Mouse (Mus musculus) intestine, embryonic 14.5 days (tissue): ENCODE measurements around the gene Epb41l4b. TPM values are rescaled to one million over a fixed set of nuclear protein-coding genes. Genes with fewer than 3 reads are reported as not detected.

Source experiments
- ATAC-seq: fragments of 200-750 bp; cut with Nextera tagmentation; replicated peaks from 2 replicates; pipeline ENCODE4 v1.8.0; 2017; ENCODE audit warnings: low read depth, moderate number of reproducible peaks, moderate TSS enrichment, moderate library complexity; ENCODE audit not compliant: low FRiP score, low TSS enrichment
- DNase-seq: peaks from one replicate; pipeline ENCODE4 v3.0.0-alpha.2; 2018; ENCODE audit warnings: low spot score
- H3K27ac ChIP-seq: fragments of 300-500 bp; sonication (generic); 2 replicates; pipeline ENCODE4 v1.5.1; 2014; ENCODE audit warnings: low read depth, mild to moderate bottlenecking, control low read depth
- H3K27me3 ChIP-seq: fragments of 300-500 bp; sonication (generic); replicated peaks from 2 replicates; pipeline ENCODE4 v1.6.1; 2014; ENCODE audit warnings: low read length, control low read depth; ENCODE audit not compliant: control insufficient read depth, insufficient read depth
- H3K36me3 ChIP-seq: fragments of 300-500 bp; sonication (generic); 2 replicates; pipeline ENCODE4 v1.6.1; 2014; ENCODE audit warnings: low read length, control low read depth; ENCODE audit not compliant: control insufficient read depth, insufficient read depth
- H3K4me1 ChIP-seq: fragments of 300-500 bp; sonication (generic); replicated peaks from 2 replicates; pipeline ENCODE4 v1.6.1; 2014; ENCODE audit warnings: low read length, control low read depth, mixed read lengths; ENCODE audit not compliant: control insufficient read depth, insufficient read depth
- H3K4me2 ChIP-seq: fragments of 300-500 bp; sonication (generic); 2 replicates; pipeline ENCODE4 v1.6.1; 2014; ENCODE audit warnings: low read length
- H3K4me3 ChIP-seq: fragments of 300-500 bp; sonication (generic); 2 replicates; pipeline ENCODE4 v1.5.1; 2014; ENCODE audit warnings: low read depth, low read length, control low read depth, mixed read lengths
- H3K9ac ChIP-seq: fragments of 300-500 bp; sonication (generic); 2 replicates; pipeline ENCODE4 v1.6.1; 2014; ENCODE audit warnings: mild to moderate bottlenecking, low read length
- H3K9me3 ChIP-seq: fragments of 300-500 bp; sonication (generic); 2 replicates; pipeline ENCODE4 v1.6.1; 2016; ENCODE audit warnings: low read length, control low read depth; ENCODE audit not compliant: control insufficient read depth
- WGBS: fragments of 180-500 bp; shearing (Covaris S2); extraction: QIAGEN DNeasy Blood & Tissue Kit; methylation state at CpG from one replicate; pipeline ENCODE4 v1.1.7; 2014; 5-methylcytosine and 5-hydroxymethylcytosine counted together
- polyA plus RNA-seq: library from polyadenylated mRNA; unstranded; fragments of >200 nt; fragmentation: Nextera tagmentation; extraction: Ambion mirVana; gene quantifications from 2 replicates; pipeline ENCODE4 v1.2.1, GENCODE M21; 2014

Epb41l4b gene
- polyA plus RNA-seq, 1 experiment from 2014 or later, result 19.6 TPM

DNA sequence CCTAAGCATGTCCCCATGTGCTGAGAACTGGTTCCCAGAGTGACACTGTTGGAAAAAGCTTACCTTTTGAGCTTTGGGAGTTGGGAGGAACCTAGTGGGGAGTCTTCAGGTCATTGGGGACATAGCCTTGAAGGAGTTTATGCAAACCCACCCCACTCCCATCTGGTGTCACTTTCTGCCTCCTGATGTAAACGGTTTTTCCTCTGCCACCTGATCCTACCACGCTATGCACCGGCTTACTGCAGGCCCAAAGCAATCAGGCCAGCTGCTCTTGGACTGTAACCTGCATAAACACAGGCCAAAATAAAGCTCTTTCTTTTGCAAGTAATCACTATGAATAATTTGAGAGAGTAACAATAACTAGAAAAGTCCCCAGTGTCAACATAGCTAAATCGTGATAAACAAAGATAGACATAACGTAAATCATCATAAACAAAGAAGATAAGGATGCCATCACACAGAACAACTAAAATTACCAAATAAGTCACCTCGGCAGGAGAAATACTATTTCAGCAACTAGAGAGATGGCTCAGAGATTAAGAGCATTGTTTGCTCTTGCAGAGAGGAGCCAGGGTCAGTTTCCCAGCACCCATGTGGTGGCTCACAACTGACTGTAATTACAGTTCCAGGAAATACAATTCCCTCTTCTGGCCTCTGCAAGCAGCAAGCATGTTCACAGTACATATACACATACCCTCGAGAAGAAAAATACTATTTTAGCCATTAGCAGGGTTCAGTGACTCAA lies 29.6 kb downstream of the Epb41l4b start:
- Histone ChIP-seq H3K4me3 (no peak overlapping the region), H3K4me2 (no peak overlapping the region), H3K4me1 (no peaks in the 10 kb centered on the region), H3K36me3 (no peaks in the 10 kb centered on the region), H3K9me3 (no peaks in the 10 kb centered on the region), H3K27me3 (no peaks in the 10 kb centered on the region), H3K27ac (no peak overlapping the region), H3K9ac (no peak overlapping the region)
- no peak for DNase-seq
- no peak for ATAC-seq
- WGBS, result 41% methylated on average over 7 of the region's 7 CpGs

DNA sequence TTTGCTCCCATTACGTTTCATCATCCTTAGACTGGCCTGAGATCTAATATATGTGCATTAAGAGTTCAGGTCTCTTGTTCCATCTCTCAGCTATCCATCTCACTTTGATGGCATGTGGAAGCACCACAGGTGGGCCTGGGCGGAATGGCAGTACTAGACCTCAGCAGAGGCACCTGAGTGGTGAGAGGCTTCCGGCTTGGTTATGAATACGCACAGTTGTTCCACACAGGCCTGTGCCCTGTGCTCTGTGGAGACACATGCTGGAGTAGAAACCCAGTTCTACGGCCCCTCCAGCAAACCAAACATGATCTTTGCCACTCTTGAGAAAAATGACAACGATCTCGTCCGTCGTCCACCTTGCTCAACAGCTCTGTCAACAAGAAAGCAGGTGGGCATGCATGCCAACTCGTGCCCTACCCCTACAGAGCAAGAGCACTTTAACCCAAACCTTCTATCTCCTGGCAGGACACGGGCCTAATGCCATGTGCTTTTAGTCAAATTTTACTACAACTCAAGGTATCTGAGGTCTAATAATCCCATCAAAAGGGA lies 31.2 kb downstream of the Epb41l4b start:
- Histone ChIP-seq H3K4me2 (no peak overlapping the region), H3K4me1 (no peaks in the 10 kb centered on the region), H3K9me3 (no peaks in the 10 kb centered on the region), H3K36me3 (no peaks in the 10 kb centered on the region), H3K27ac (no peak overlapping the region), H3K9ac (no peak overlapping the region), H3K27me3 (no peaks in the 10 kb centered on the region), H3K4me3 (no peak overlapping the region)
- no peak for DNase-seq
- no peak for ATAC-seq
- 86% methylated on average over 11 of the region's 11 CpGs for WGBS

DNA sequence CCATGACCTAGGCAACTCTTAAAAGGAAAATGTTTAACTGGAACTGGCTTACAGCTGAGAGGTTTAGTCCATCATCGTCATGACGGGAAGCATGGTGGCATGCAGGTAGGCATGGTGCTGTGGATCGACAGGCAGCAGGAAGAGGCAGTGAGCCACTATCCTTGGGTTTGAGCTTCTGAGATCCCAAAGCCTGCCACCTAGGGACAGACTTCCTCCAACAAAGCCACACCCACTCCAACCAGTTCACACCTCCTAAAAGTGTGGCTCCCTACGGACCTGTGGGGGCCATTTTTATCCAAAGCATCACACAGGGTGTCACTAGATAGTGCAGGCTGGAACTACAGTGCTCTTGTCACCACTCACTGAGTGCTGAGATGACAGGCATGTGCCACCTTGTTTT lies 31.8 kb downstream of the Epb41l4b start:
- Histone ChIP-seq H3K9me3 (no peaks in the 10 kb centered on the region), H3K4me2 (no peak overlapping the region), H3K4me3 (no peak overlapping the region), H3K36me3 (no peaks in the 10 kb centered on the region), H3K27ac (no peak overlapping the region), H3K4me1 (no peaks in the 10 kb centered on the region), H3K27me3 (no peaks in the 10 kb centered on the region), H3K9ac (no peak overlapping the region)
- ATAC-seq (no peak), DNase-seq (no peak)
- WGBS, result 80% methylated on average over 4 of the region's 4 CpGs

DNA sequence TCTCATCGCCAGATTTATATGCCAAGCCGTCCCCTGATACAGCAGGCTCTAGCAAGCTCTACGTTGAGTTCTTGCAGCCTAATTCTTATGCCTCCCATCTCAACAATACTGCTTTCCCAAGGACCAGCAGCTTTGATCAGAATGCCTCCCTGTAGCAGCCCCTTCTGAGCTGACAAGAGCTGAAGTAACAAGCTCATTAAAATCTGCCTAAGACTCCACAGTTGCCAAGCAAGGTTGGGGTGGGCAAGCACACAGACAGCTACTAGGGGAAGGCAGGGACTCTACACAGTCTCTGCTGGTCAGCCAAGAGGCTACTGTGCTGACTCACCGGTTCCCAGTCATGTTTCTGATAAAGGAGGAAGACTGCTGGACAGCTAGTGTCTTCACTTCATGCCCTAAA lies 33.7 kb downstream of the Epb41l4b start:
- Histone ChIP-seq H3K27ac (no peak overlapping the region), H3K9ac (no peak overlapping the region), H3K9me3 (no peaks in the 10 kb centered on the region), H3K36me3 (no peaks in the 10 kb centered on the region), H3K4me3 (no peak overlapping the region), H3K4me1 (no peaks in the 10 kb centered on the region), H3K27me3 (no peaks in the 10 kb centered on the region), H3K4me2 (no peak overlapping the region)
- DNase-seq (no peak), ATAC-seq (no peak)
- WGBS, result 86% methylated on average over 4 of the region's 4 CpGs

DNA sequence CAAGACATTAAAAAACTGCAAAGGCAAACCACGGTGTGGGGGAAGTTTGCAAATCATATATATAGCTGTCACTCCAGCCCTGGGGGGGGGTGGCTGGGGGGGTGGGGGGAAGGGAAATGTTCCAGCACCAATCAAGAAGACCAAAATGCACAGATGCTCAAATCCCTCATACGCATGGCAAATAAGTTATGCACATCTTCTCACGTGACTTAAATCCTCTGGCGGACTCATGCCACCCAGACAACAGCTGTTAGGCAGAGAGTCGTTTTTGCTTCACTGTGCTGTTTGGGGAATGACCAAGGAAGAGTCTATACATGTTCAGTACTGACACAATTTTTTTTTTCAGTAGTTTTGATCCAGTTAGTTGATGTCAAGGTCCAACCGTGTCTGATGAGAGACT lies 37.9 kb downstream of the Epb41l4b start:
- Histone ChIP-seq H3K4me2 (no peak overlapping the region), H3K27ac (no peak overlapping the region), H3K27me3 (no peaks in the 10 kb centered on the region), H3K4me3 (no peak overlapping the region), H3K9ac (no peak overlapping the region), H3K4me1 (no peaks in the 10 kb centered on the region), H3K9me3 (no peaks in the 10 kb centered on the region), H3K36me3 (no peaks in the 10 kb centered on the region)
- no peak for DNase-seq
- ATAC-seq, result no peak
- 78% methylated on average over 6 of the region's 6 CpGs for WGBS

DNA sequence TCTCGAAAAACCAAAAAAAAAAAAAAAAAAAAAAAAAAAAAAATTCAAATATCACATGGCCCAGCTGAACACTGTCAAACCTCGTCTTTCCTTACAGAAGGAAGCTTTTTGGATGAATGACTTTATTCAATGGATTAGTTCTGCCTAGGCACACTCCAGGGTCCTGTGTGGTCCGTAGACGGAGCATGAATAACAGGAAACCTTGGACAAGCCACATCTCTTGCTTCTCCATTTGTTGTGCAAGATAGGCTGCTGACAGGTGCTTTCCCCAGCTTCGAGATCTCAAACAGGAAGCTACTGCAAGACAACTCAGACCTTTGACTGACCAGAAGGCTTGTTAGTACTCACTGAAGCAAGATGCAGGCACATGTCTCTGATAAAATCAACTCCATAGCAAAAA lies 39.4 kb downstream of the Epb41l4b start:
- H3K4me1 ChIP-seq, result no peaks in the 10 kb centered on the region
- H3K36me3 ChIP-seq, result no peaks in the 10 kb centered on the region
- H3K4me2 ChIP-seq, result no peak overlapping the region
- no peak overlapping the region for H3K4me3 ChIP-seq
- no peak overlapping the region for H3K27ac ChIP-seq
- ATAC-seq, result no peak
- no peaks in the 10 kb centered on the region for H3K27me3 ChIP-seq
- no peak overlapping the region for H3K9ac ChIP-seq
- WGBS, result 73% methylated on average over 4 of the region's 5 CpGs
- DNase-seq, result no peak
- H3K9me3 ChIP-seq, result no peaks in the 10 kb centered on the region

DNA sequence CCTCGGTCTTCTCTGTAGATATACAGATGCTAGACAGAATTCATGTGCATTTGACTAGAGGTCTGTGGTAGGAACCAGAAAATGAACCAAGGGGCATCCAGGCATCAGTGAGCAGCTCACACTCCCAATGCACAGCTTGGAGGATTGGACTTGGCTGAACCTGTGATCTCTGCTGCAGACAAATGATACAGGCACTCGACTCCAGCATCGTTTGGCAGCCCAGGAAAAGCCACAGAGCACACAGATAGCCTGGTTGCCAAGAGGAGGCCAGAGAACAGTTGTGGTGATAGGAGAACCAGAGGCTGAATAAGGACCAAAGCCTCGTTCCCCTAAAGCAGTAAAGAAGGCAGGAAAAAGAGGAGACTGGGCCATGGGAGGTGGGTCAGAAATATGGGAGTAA lies 42.1 kb downstream of the Epb41l4b start:
- 75% methylated on average over 4 of the region's 4 CpGs for WGBS
- ATAC-seq, result no peak

DNA sequence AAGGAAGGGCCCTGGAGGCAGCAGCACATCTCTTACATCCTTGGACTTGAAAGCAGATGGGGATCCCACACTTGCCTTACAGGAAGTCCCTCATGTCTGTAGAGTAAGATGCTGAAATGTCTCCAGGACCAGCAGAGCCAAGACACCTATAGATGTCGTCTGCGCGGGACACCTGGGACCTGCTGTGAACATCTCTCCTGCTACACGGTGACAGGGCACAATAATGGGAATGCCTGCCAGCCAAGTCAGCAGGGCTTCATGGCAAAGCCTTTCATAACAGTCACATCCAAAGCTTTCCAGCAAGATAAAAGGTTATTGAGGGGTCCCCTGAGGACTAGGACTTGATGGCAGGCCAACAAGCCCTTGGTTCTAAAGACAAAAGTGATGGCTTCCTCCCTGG lies 45.8 kb downstream of the Epb41l4b start:
- 95% methylated on average over 4 of the region's 4 CpGs for WGBS
- Histone ChIP-seq H3K36me3 (no peaks in the 10 kb centered on the region), H3K9ac (no peak overlapping the region), H3K4me3 (no peak overlapping the region), H3K4me1 (no peaks in the 10 kb centered on the region), H3K27ac (no peak overlapping the region), H3K9me3 (no peaks in the 10 kb centered on the region), H3K27me3 (no peaks in the 10 kb centered on the region), H3K4me2 (no peak overlapping the region)
- DNase-seq, result no peak
- no peak for ATAC-seq

More for the DNA sequence above, 42.1 kb downstream of the Epb41l4b start:
- DNase-seq, result no peak
- no peak overlapping the region for H3K9ac ChIP-seq
- H3K36me3 ChIP-seq, result no peaks in the 10 kb centered on the region
- H3K4me1 ChIP-seq, result no peaks in the 10 kb centered on the region
- H3K4me2 ChIP-seq, result no peak overlapping the region
- H3K27me3 ChIP-seq, result no peaks in the 10 kb centered on the region
- H3K27ac ChIP-seq, result no peak overlapping the region
- no peak overlapping the region for H3K4me3 ChIP-seq
- H3K9me3 ChIP-seq, result no peaks in the 10 kb centered on the region

DNA sequence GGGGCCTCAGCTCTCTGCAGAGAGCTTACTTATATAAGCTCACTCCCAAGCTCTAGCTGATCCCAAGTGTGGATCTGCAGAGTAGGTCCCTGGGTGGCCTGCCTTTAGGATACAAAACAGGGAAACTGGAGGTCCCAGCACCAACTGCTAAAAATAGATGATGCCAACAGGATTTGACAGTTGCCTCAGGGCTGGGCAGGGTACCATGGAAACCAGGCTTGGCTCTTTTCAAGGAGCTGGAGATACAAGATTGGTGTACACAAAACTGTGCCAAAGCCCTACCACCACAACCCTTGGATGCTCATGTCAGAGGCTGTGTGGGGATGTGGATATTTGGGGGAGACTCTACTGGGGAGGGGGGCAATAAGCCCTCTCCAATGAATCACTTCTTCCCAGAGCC lies 47.7 kb downstream of the Epb41l4b start:
- Histone ChIP-seq H3K9me3 (no peaks in the 10 kb centered on the region), H3K36me3 (no peaks in the 10 kb centered on the region), H3K4me2 (no peak overlapping the region), H3K27me3 (no peaks in the 10 kb centered on the region), H3K27ac (no peak overlapping the region), H3K9ac (no peak overlapping the region), H3K4me3 (no peak overlapping the region), H3K4me1 (no peaks in the 10 kb centered on the region)
- DNase-seq (no peak), ATAC-seq (no peak)
